Comparison of ENCODE assay signal across 19 mouse cellular contexts in the genomic region with DNA sequence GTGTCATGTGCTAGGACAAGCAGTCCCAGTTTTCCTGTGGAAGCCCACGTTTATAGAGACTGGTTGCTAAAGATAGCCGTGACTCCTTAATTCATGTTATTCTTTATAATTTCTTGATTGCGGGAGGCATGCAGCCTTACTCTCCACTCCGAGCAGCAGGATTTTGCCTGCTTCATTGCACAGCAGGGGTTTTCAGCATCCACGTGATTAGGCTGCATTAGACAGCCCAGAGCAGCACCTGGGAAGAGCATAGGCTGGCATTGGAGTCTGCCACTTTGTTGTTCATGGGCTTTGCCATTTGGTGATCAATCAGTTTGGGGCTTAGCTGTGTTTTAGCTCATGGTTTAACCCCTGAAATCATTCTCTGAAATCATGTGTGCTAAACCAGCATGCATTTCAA.
A peak's percentile ranks its signal among the peaks of the same experiment; 100 is the strongest.
DNase-seq lines count a peak whose midpoint lies in the region; ATAC-seq lines count a peak whose summit lies in the region.
"Had no signal": no experiment of that assay in that cellular context is flagged by ENCODE, and none has a peak within 500 bp of the region (broad histone marks: within the 10 kb centered on the region; RNA-seq: fewer than 3 reads in every experiment).

No protein-coding gene starts in this region.

- H3K9ac ChIP-seq in hindbrain, embryonic 15.5 days, result no peak overlapping the region
- H3K9ac ChIP-seq in hindbrain, embryonic 12.5 days, result no peak overlapping the region
- H3K9ac ChIP-seq in forebrain, embryonic 15.5 days (replicated peaks), result no peak overlapping the region
- H3K9ac ChIP-seq in midbrain, embryonic 16.5 days (ENCODE audit: low read depth, low read length), result no peak overlapping the region
- H3K9ac ChIP-seq: heart, embryonic 13.5 days; limb, embryonic 12.5 days; liver, embryonic 13.5 days had no signal

- no peak for ATAC-seq in cerebellum, adult (ENCODE audit: insufficient number of reproducible peaks, low FRiP score, low TSS enrichment)
- peak; percentile 69; the same call in 1 of the 2 replicates for ATAC-seq in hindbrain, embryonic 15.5 days (ENCODE audit: low FRiP score, low read depth)
- ATAC-seq in hindbrain, embryonic 12.5 days (ENCODE audit: low FRiP score), result no peak
- peak; percentile 48; the same call in 1 of the 2 replicates for ATAC-seq in forebrain, embryonic 15.5 days (replicated peaks)
- peak; percentile 49; the same call in 1 of the 2 replicates for ATAC-seq in midbrain, embryonic 16.5 days
- ATAC-seq: intestine, postnatal 0 days had no signal

- no peak overlapping the region for H3K27ac ChIP-seq in hindbrain, embryonic 15.5 days (replicated peaks)
- no peak overlapping the region for H3K27ac ChIP-seq in hindbrain, embryonic 12.5 days
- no peak overlapping the region for H3K27ac ChIP-seq in forebrain, embryonic 15.5 days (replicated peaks)
- H3K27ac ChIP-seq in midbrain, embryonic 16.5 days (ENCODE audit: low read length), result no peak overlapping the region
- H3K27ac ChIP-seq: heart, embryonic 13.5 days; limb, embryonic 12.5 days; liver, embryonic 13.5 days had no signal

- H3K27me3 ChIP-seq in hindbrain, embryonic 15.5 days, result no peaks in the 10 kb centered on the region
- H3K27me3 ChIP-seq in hindbrain, embryonic 12.5 days, result no peaks in the 10 kb centered on the region
- no peaks in the 10 kb centered on the region for H3K27me3 ChIP-seq in forebrain, embryonic 15.5 days
- H3K27me3 ChIP-seq in midbrain, embryonic 16.5 days (ENCODE audit: control insufficient read depth, insufficient read depth, low read depth, low read length), result no peaks in the 10 kb centered on the region
- H3K27me3 ChIP-seq: CH12.LX; heart, embryonic 13.5 days; limb, embryonic 12.5 days; liver, embryonic 13.5 days had no signal

- peak; percentile 9 to 10 for DNase-seq in cerebellum, adult 18-20 months
- DNase-seq in right cerebral cortex, postnatal 36 days (ENCODE audit: low spot score in 2 of 2), result no peak
- DNase-seq in frontal cortex, postnatal 36 days (ENCODE audit: low spot score in 2 of 2), result no peak
- DNase-seq: adrenal gland, adult 2 months; heart, postnatal 36 days; kidney, postnatal 10 days; layer of hippocampus, adult 9-11 months; liver, embryonic 13.5 days; right cerebral cortex, postnatal 14 days had no signal

- H3K9me3 ChIP-seq in hindbrain, embryonic 15.5 days, result no peaks in the 10 kb centered on the region
- H3K9me3 ChIP-seq in hindbrain, embryonic 12.5 days (replicated peaks), result no peaks in the 10 kb centered on the region
- H3K9me3 ChIP-seq in forebrain, embryonic 15.5 days, result no peaks in the 10 kb centered on the region
- no peaks in the 10 kb centered on the region for H3K9me3 ChIP-seq in midbrain, embryonic 16.5 days (replicated peaks; ENCODE audit: control insufficient read depth, low read length, poor library complexity, severe bottlenecking)
- H3K9me3 ChIP-seq: heart, embryonic 13.5 days; limb, embryonic 12.5 days; liver, embryonic 13.5 days had no signal

- WGBS in hindbrain, embryonic 15.5 days, result 43% methylated on average over 5 of the region's 5 CpGs
- 47% methylated on average over 5 of the region's 5 CpGs for WGBS in hindbrain, embryonic 12.5 days
- WGBS in forebrain, embryonic 15.5 days, result 37% methylated on average over 5 of the region's 5 CpGs
- 33% methylated on average over 5 of the region's 5 CpGs for WGBS in midbrain, embryonic 16.5 days

- H3K4me1 ChIP-seq in hindbrain, embryonic 15.5 days (replicated peaks), result no peaks in the 10 kb centered on the region; the same call in 1 of the 2 replicates
- H3K4me1 ChIP-seq in hindbrain, embryonic 12.5 days, result no peaks in the 10 kb centered on the region
- no peaks in the 10 kb centered on the region for H3K4me1 ChIP-seq in forebrain, embryonic 15.5 days
- no peaks in the 10 kb centered on the region for H3K4me1 ChIP-seq in midbrain, embryonic 16.5 days (ENCODE audit: control insufficient read depth, insufficient read depth, low read length)
- H3K4me1 ChIP-seq: heart, embryonic 13.5 days; liver, embryonic 13.5 days had no signal

- no peaks in the 10 kb centered on the region for H3K36me3 ChIP-seq in hindbrain, embryonic 15.5 days
- H3K36me3 ChIP-seq in hindbrain, embryonic 12.5 days, result no peaks in the 10 kb centered on the region
- no peaks in the 10 kb centered on the region for H3K36me3 ChIP-seq in forebrain, embryonic 15.5 days
- no peaks in the 10 kb centered on the region for H3K36me3 ChIP-seq in midbrain, embryonic 16.5 days (ENCODE audit: control insufficient read depth, insufficient read depth, low read length)
- H3K36me3 ChIP-seq: heart, embryonic 13.5 days; limb, embryonic 12.5 days; liver, embryonic 13.5 days had no signal

- H3K4me3 ChIP-seq in hindbrain, embryonic 15.5 days, result no peak overlapping the region
- H3K4me3 ChIP-seq in hindbrain, embryonic 12.5 days, result no peak overlapping the region
- no peak overlapping the region for H3K4me3 ChIP-seq in forebrain, embryonic 15.5 days
- no peak overlapping the region for H3K4me3 ChIP-seq in midbrain, embryonic 16.5 days (ENCODE audit: low read depth, low read length)
- H3K4me3 ChIP-seq: erythroblast, embryonic 14.5 days; heart, embryonic 13.5 days; limb, embryonic 12.5 days; liver, embryonic 13.5 days had no signal

- H3K4me2 ChIP-seq in hindbrain, embryonic 15.5 days, result no peak overlapping the region
- no peak overlapping the region for H3K4me2 ChIP-seq in hindbrain, embryonic 12.5 days (replicated peaks)
- H3K4me2 ChIP-seq in forebrain, embryonic 15.5 days (replicated peaks), result no peak overlapping the region
- no peak overlapping the region for H3K4me2 ChIP-seq in midbrain, embryonic 16.5 days (ENCODE audit: low read length)
- H3K4me2 ChIP-seq: heart, embryonic 13.5 days; limb, embryonic 12.5 days; liver, embryonic 13.5 days had no signal

Comparison
In these comparisons a context has a peak if more than half of its experiments do, and no peak if none do; other contexts are left out.
1. ATAC-seq: peak in hindbrain, embryonic 15.5 days (single experiment), forebrain, embryonic 15.5 days (single experiment) and midbrain, embryonic 16.5 days (single experiment); none in cerebellum, adult (single experiment) and hindbrain, embryonic 12.5 days (single experiment).
2. DNase-seq: peak in cerebellum, adult 18-20 months (2 of 2); none in right cerebral cortex, postnatal 36 days (0 of 2) and frontal cortex, postnatal 36 days (0 of 2).